Mouse (Mus musculus) kidney, adult 18-20 months (tissue): ENCODE results near the gene Trim17.

Experiments used
- DNase-seq: peaks from one replicate; pipeline ENCODE4 v3.0.0; 2021

The Trim17 gene

GRCm38 (mm10) chr11:58995061-58995806 lies 40.7 kb downstream of the Trim17 start:
- no peak for DNase-seq

- no peak for DNase-seq
Observed at GRCm38 (mm10) chr11:58995807-58996370, 41.4 kb downstream of the Trim17 start.

GRCm38 (mm10) chr11:58997541-58997940 lies 43.1 kb downstream of the Trim17 start:
- no peak for DNase-seq

GRCm38 (mm10) chr11:58999158-58999557 lies 44.7 kb downstream of the Trim17 start:
- no peak for DNase-seq

GRCm38 (mm10) chr11:58999830-59000229 lies 45.3 kb downstream of the Trim17 start:
- no peak for DNase-seq

- DNase-seq = no peak
Observed at GRCm38 (mm10) chr11:59000635-59001034, 46.1 kb downstream of the Trim17 start.

GRCm38 (mm10) chr11:59002327-59003079 lies 48.0 kb downstream of the Trim17 start:
- no peak for DNase-seq

GRCm38 (mm10) chr11:59015052-59015451 lies 60.6 kb downstream of the Trim17 start:
- peak; percentile 14 for DNase-seq
